Mouse (Mus musculus): ENCODE data around the gene Ifi204. TPM values are rescaled to one million over a fixed set of nuclear protein-coding genes. Genes with fewer than 3 reads are reported as not detected.

Ifi204 gene
- polyA plus RNA-seq, 1 experiment from 2014 or later = 2.6 TPM

- Histone ChIP-seq H3K36me3 (no peaks in the 10 kb centered on the region), H3K27me3 (no peaks in the 10 kb centered on the region), H3K4me3 (no peak overlapping the region), H3K4me1 (no peaks in the 10 kb centered on the region), H3K4me2 (no peak overlapping the region), H3K9ac (no peak overlapping the region), H3K27ac (no peak overlapping the region), H3K9me3 (no peaks in the 10 kb centered on the region)
- WGBS = 13% methylated on average over 7 of the region's 7 CpGs
- ATAC-seq (ENCODE audit: borderline replicate concordance, extremely low read depth, low FRiP score, low TSS enrichment) = no peak
Observed at GRCm38 (mm10) chr1:173733219-173733618, 33.5 kb downstream of the Ifi204 start.

Other genes starting within 250 kb of the Ifi204 start
- gene Ifi214, start 231.0 kb downstream of the Ifi204 start, polyA plus RNA-seq (2015; fragmentation: Nextera tagmentation; extraction: Ambion mirVana) = 0.04 TPM in 1 of 2 replicates, not detected in the other
- 0.06 and 0.10 TPM in 2 replicates for gene Ifi213, start 167.7 kb downstream of the Ifi204 start, polyA plus RNA-seq (2015; fragmentation: Nextera tagmentation; extraction: Ambion mirVana)
- 0.19 and 0.44 TPM in 2 replicates for gene Ifi209, start 136.0 kb downstream of the Ifi204 start, polyA plus RNA-seq (2015; fragmentation: Nextera tagmentation; extraction: Ambion mirVana)
- 0.09 TPM in 1 of 2 replicates, not detected in the other for gene Ifi208, start 93.3 kb downstream of the Ifi204 start, polyA plus RNA-seq (2015; fragmentation: Nextera tagmentation; extraction: Ambion mirVana)
- 0.67 and 0.89 TPM in 2 replicates for gene Ifi207, start 25.2 kb downstream of the Ifi204 start, polyA plus RNA-seq (2015; fragmentation: Nextera tagmentation; extraction: Ambion mirVana)
- gene Ifi211, start 146.1 kb upstream of the Ifi204 start, polyA plus RNA-seq (2015; fragmentation: Nextera tagmentation; extraction: Ambion mirVana) = 0.67 and 1.4 TPM in 2 replicates
- gene Mndal, start 175.5 kb upstream of the Ifi204 start, polyA plus RNA-seq (2015; fragmentation: Nextera tagmentation; extraction: Ambion mirVana) = 1.6 and 3.0 TPM in 2 replicates
- 1.5 and 1.7 TPM in 2 replicates for gene Ifi203, start 175.7 kb upstream of the Ifi204 start, polyA plus RNA-seq (2015; fragmentation: Nextera tagmentation; extraction: Ambion mirVana)
- gene Ifi202b, start 215.8 kb upstream of the Ifi204 start, polyA plus RNA-seq (2015; fragmentation: Nextera tagmentation; extraction: Ambion mirVana) = not detected in 2 replicates